Mouse (Mus musculus): ENCODE measurements around the gene Pkhd1. TPM values are rescaled to one million over a fixed set of nuclear protein-coding genes. Genes with fewer than 3 reads are reported as not detected.
A peak's percentile ranks its signal among the peaks of the same experiment; 100 is the strongest.

Gene Pkhd1
- polyA plus RNA-seq, 2 experiments = 0.15 TPM

DNA sequence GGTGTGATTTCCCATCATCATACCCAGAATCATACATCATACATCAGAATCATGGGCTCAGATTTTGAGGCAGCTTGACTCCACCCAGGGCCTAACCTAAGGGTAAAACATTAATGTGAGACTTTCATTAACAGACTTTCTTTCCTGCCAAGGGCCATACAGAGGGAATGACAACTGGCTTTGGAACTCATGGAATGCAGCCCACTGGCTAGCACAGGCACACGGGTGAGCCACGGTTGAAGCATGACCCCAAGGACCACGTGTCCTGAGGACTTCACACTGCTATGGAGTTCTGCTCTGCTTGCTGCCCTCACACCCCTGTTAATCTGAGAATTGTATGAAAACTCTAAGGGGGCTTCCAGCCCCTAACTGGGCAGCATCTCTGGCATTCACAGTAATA lies 1.5 kb upstream of the Pkhd1 start:
- ATAC-seq (ENCODE audit: insufficient read depth) = no peak
- WGBS (ENCODE audit: insufficient replicate concordance) = 45% methylated on average over 3 of the region's 3 CpGs

DNA sequence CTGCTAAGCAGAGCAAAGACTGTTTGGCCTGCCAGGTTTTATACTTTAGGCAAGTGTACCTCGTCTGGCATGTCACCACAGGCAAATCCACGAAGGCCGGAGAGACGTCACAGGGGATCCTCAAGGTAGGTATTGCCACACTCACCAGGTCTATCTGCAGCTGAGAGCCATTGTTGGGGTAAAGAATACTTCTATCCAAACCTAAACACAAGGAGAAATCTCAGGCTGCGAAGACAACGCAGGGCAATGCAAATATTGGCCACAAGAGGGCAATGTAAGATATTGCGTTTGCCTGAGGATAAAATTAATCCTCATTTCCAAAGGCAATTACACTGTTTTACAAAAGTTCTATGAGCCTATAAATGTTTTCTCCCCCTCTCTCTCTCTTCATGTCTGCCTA lies 5.2 kb downstream of the Pkhd1 start:
- ATAC-seq (ENCODE audit: insufficient read depth) (no peak), DNase-seq (ENCODE audit: low read depth in 3 of 3, low spot score in 3 of 3) (no peak)

More for the DNA sequence above, 1.5 kb upstream of the Pkhd1 start:
- no peak for DNase-seq (ENCODE audit: low read depth in 3 of 3, low spot score in 3 of 3)
- Histone ChIP-seq H3K4me1 (replicated peaks; ENCODE audit: control insufficient read depth in 2 of 2, insufficient read depth in 2 of 2, low read length in 1 of 2) (no peaks in the 10 kb centered on the region), H3K36me3 (replicated peaks; ENCODE audit: control insufficient read depth, insufficient read depth, low read depth) (no peaks in the 10 kb centered on the region), H3K4me3 (ENCODE audit: insufficient read depth in 1 of 2, low read depth in 2 of 2, low read length in 2 of 2) (no peak overlapping the region), H3K9ac (replicated peaks) (no peak overlapping the region), H3K27me3 (ENCODE audit: control insufficient read depth, insufficient read depth, low read length) (no peaks in the 10 kb centered on the region), H3K4me2 (ENCODE audit: low read depth) (no peak overlapping the region), H3K9me3 (ENCODE audit: control insufficient read depth, low read length) (no peaks in the 10 kb centered on the region), H3K27ac (no peak overlapping the region)
- TF ChIP-seq EP300 (IDR thresholded peaks at IDR 0.05; ENCODE audit: low read depth) (no peak), CTCF (IDR thresholded peaks at IDR 0.05; ENCODE audit: low read depth) (no peak)

DNA sequence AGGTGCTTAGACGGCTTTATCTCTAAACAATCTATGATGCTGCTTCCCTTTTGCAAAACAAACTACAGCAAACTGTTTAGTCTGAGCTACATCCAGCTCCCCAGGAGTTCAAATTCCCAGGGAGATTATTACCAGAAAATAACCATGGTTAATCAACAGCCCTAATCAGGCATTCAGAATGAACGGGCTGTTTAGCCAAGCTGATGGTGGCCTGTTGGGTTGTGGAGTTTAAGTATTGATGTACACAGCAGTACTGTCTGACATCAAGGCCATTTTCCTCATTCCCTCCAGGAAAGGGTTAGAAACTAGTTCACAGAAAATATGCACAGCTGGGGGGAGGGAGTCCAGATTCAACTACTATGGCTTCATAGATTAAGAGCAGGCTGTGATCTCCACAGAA lies 12.4 kb downstream of the Pkhd1 start:
- Histone ChIP-seq H3K27ac (no peak overlapping the region), H3K27me3 (ENCODE audit: control insufficient read depth, insufficient read depth, low read length) (no peaks in the 10 kb centered on the region), H3K9me3 (ENCODE audit: control insufficient read depth, low read length) (no peaks in the 10 kb centered on the region), H3K36me3 (replicated peaks; ENCODE audit: control insufficient read depth, insufficient read depth, low read depth) (no peaks in the 10 kb centered on the region), H3K4me1 (replicated peaks; ENCODE audit: control insufficient read depth in 2 of 2, insufficient read depth in 2 of 2, low read length in 1 of 2) (no peaks in the 10 kb centered on the region), H3K4me3 (ENCODE audit: insufficient read depth in 1 of 2, low read depth in 2 of 2, low read length in 2 of 2) (no peak overlapping the region), H3K9ac (replicated peaks) (no peak overlapping the region), H3K4me2 (ENCODE audit: low read depth) (no peak overlapping the region)
- ATAC-seq (ENCODE audit: insufficient read depth) = no peak
- TF ChIP-seq CTCF (IDR thresholded peaks at IDR 0.05; ENCODE audit: low read depth) = no peak
- no peak for TF ChIP-seq EP300 (IDR thresholded peaks at IDR 0.05; ENCODE audit: low read depth)
- DNase-seq (ENCODE audit: low read depth in 3 of 3, low spot score in 3 of 3) = no peak
- WGBS (ENCODE audit: insufficient replicate concordance) = 55% methylated on average over 2 of the region's 2 CpGs

More for the DNA sequence above, 5.2 kb downstream of the Pkhd1 start:
- WGBS (ENCODE audit: insufficient replicate concordance) = 32% methylated on average over 7 of the region's 7 CpGs
- no peaks in the 10 kb centered on the region for H3K9me3 ChIP-seq (ENCODE audit: control insufficient read depth, low read length)
- H3K27ac ChIP-seq = no peak overlapping the region
- H3K4me3 ChIP-seq (ENCODE audit: insufficient read depth in 1 of 2, low read depth in 2 of 2, low read length in 2 of 2) = no peak overlapping the region
- no peaks in the 10 kb centered on the region for H3K4me1 ChIP-seq (replicated peaks; ENCODE audit: control insufficient read depth in 2 of 2, insufficient read depth in 2 of 2, low read length in 1 of 2)
- H3K4me2 ChIP-seq (ENCODE audit: low read depth) = no peak overlapping the region
- TF ChIP-seq EP300 (IDR thresholded peaks at IDR 0.05; ENCODE audit: low read depth) (no peak), CTCF (IDR thresholded peaks at IDR 0.05; ENCODE audit: low read depth) (peak; percentile 69)
- no peaks in the 10 kb centered on the region for H3K36me3 ChIP-seq (replicated peaks; ENCODE audit: control insufficient read depth, insufficient read depth, low read depth)
- no peaks in the 10 kb centered on the region for H3K27me3 ChIP-seq (ENCODE audit: control insufficient read depth, insufficient read depth, low read length)
- H3K9ac ChIP-seq (replicated peaks) = no peak overlapping the region

DNA sequence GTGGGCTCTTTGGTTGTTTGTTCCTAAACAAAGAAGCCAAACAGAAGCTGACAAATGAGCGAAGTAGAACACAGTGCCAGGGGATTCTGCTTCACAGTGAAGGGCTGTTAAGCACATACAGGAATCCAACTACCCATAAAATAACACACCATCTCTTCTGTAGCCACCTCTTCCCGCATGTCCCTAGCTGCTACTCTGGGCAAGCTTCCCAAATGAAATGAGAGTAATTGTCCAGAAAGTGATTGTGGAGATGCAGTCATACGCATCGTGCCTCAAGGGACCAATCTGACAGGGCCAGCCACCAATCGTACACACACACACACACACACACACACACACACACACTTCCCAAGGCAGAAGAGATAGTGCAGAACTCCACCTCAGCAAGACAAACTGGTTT lies 27.4 kb downstream of the Pkhd1 start:
- TF ChIP-seq EP300 (IDR thresholded peaks at IDR 0.05; ENCODE audit: low read depth) (no peak), CTCF (IDR thresholded peaks at IDR 0.05; ENCODE audit: low read depth) (no peak)

DNA sequence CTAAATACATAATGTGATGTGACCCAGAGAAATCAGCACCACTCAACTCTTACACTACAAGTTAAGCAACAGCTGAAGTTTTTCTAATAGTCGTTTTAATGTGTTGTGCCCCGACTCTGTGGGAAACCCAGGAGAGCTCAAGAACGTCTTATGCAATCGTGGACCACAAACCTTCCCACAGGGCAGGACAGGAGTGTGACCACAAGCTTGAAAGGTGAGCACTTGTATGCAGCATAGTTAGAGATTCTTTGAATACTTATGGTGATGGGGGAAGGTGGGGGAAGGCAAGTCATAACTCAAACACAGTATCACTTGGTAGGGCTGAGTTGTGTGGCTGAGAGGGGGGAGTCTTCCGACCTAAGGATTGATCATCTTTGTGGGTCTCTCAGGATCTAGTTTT lies 46.4 kb downstream of the Pkhd1 start:
- no peak overlapping the region for H3K27ac ChIP-seq
- DNase-seq (ENCODE audit: low read depth in 3 of 3, low spot score in 3 of 3) (no peak), ATAC-seq (ENCODE audit: insufficient read depth) (no peak)
- WGBS (ENCODE audit: insufficient replicate concordance) = 58% methylated on average over 5 of the region's 5 CpGs
- H3K4me1 ChIP-seq (replicated peaks; ENCODE audit: control insufficient read depth in 2 of 2, insufficient read depth in 2 of 2, low read length in 1 of 2) = no peaks in the 10 kb centered on the region
- TF ChIP-seq CTCF (IDR thresholded peaks at IDR 0.05; ENCODE audit: low read depth) = no peak
- TF ChIP-seq EP300 (IDR thresholded peaks at IDR 0.05; ENCODE audit: low read depth) = no peak
- H3K36me3 ChIP-seq (replicated peaks; ENCODE audit: control insufficient read depth, insufficient read depth, low read depth) = no peaks in the 10 kb centered on the region
- no peak overlapping the region for H3K9ac ChIP-seq (replicated peaks)
- H3K27me3 ChIP-seq (ENCODE audit: control insufficient read depth, insufficient read depth, low read length) = no peaks in the 10 kb centered on the region
- H3K4me2 ChIP-seq (ENCODE audit: low read depth) = no peak overlapping the region
- H3K9me3 ChIP-seq (ENCODE audit: control insufficient read depth, low read length) = no peaks in the 10 kb centered on the region
- H3K4me3 ChIP-seq (ENCODE audit: insufficient read depth in 1 of 2, low read depth in 2 of 2, low read length in 2 of 2) = no peak overlapping the region

More for the DNA sequence above, 27.4 kb downstream of the Pkhd1 start:
- ATAC-seq (ENCODE audit: insufficient read depth) = no peak
- DNase-seq (ENCODE audit: low read depth in 3 of 3, low spot score in 3 of 3) = no peak
- Histone ChIP-seq H3K36me3 (replicated peaks; ENCODE audit: control insufficient read depth, insufficient read depth, low read depth) (no peaks in the 10 kb centered on the region), H3K27ac (no peak overlapping the region), H3K9ac (replicated peaks) (no peak overlapping the region), H3K27me3 (ENCODE audit: control insufficient read depth, insufficient read depth, low read length) (no peaks in the 10 kb centered on the region), H3K4me1 (replicated peaks; ENCODE audit: control insufficient read depth in 2 of 2, insufficient read depth in 2 of 2, low read length in 1 of 2) (no peaks in the 10 kb centered on the region), H3K9me3 (ENCODE audit: control insufficient read depth, low read length) (no peaks in the 10 kb centered on the region), H3K4me2 (ENCODE audit: low read depth) (no peak overlapping the region), H3K4me3 (ENCODE audit: insufficient read depth in 1 of 2, low read depth in 2 of 2, low read length in 2 of 2) (no peak overlapping the region)
- 72% methylated on average over 5 of the region's 5 CpGs for WGBS (ENCODE audit: insufficient replicate concordance)
